Mouse (Mus musculus) granulocyte monocyte progenitor cell, adult 5-6 weeks (primary cell): ENCODE data around the gene Phkb. TPM values are rescaled to one million over a fixed set of nuclear protein-coding genes. Genes with fewer than 3 reads are reported as not detected.

Experiments
- ATAC-seq: replicated peaks from 2 replicates; pipeline ENCODE4 v1.8.0; 2016; ENCODE audit warnings: mild to moderate bottlenecking, moderate TSS enrichment, inconsistent platforms; ENCODE audit not compliant: poor library complexity, severe bottlenecking
- total RNA-seq, 2 experiments: library from RNA; stranded (forward) in 1 of 2; stranded (reverse) in 1 of 2; fragments of 200-712, 200-1000 nt in 1 of 2; fragments of >200 nt in 1 of 2; fragmentation: Nextera tagmentation in 1 of 2; gene quantifications; 2 replicates each; pipeline ENCODE4 v1.2.3; 2014 to 2017

The Phkb gene
- total RNA-seq, 2 experiments from 2014 or later: 54.0 to 77.5 TPM

- ATAC-seq: no peak
These were observed 238.7 kb downstream of the Phkb start for GRCm38 (mm10) chr8:86079433-86079832.

GRCm38 (mm10) chr8:86083346-86083745 is 242.6 kb downstream of the Phkb start:
- ATAC-seq: no peak

GRCm38 (mm10) chr8:86086791-86087190 is 246.0 kb downstream of the Phkb start:
- ATAC-seq: no peak

GRCm38 (mm10) chr8:86087468-86087867 is 246.7 kb downstream of the Phkb start:
- ATAC-seq: no peak

- no peak for ATAC-seq
These were observed 249.9 kb downstream of the Phkb start for GRCm38 (mm10) chr8:86090666-86091065.

Other genes starting within 250 kb of the Phkb start
- 10.3 and 11.3 TPM in 2 replicates for gene Neto2, start 140.0 kb upstream of the Phkb start, total RNA-seq (2014; fragmentation: Nextera tagmentation)
- 14.9 and 24.2 TPM in 2 replicates for gene Neto2, start 140.0 kb upstream of the Phkb start, total RNA-seq (2017)
- 42.7 and 44.0 TPM in 2 replicates for gene Itfg1, start within 50 bp of the Phkb start, total RNA-seq (2014; fragmentation: Nextera tagmentation)
- gene Itfg1, start within 50 bp of the Phkb start, total RNA-seq (2017): 47.5 and 55.2 TPM in 2 replicates